Mouse (Mus musculus) forebrain, embryonic 10.5 days (tissue): ENCODE data around the gene Gzma. TPM values are rescaled to one million over a fixed set of nuclear protein-coding genes. Genes with fewer than 3 reads are reported as not detected.

Experiments
- polyA plus RNA-seq: library from polyadenylated mRNA; unstranded; fragments of >200 nt; fragmentation: Nextera tagmentation; extraction: Ambion mirVana; gene quantifications from 2 replicates; pipeline ENCODE4 v1.2.1, GENCODE M21; 2016

Gene Gzma
- polyA plus RNA-seq, 1 experiment from 2014 or later, result not detected

Other genes with a start within 250 kb of the Gzma start
- 99.4 and 104 TPM in 2 replicates for gene Mtrex, start 173.6 kb downstream of the Gzma start, polyA plus RNA-seq
- gene Dhx29, start 173.5 kb downstream of the Gzma start, polyA plus RNA-seq, result 29.0 and 30.0 TPM in 2 replicates
- 1.9 and 3.0 TPM in 2 replicates for gene Ccno, start 113.2 kb downstream of the Gzma start, polyA plus RNA-seq
- 1.3 and 2.0 TPM in 2 replicates for gene Mcidas, start 107.1 kb downstream of the Gzma start, polyA plus RNA-seq
- gene Cdc20b, start 65.9 kb downstream of the Gzma start, polyA plus RNA-seq, result 0.31 TPM in 1 of 2 replicates, not detected in the other
- 78.8 and 85.3 TPM in 2 replicates for gene Gpx8, start 54.6 kb downstream of the Gzma start, polyA plus RNA-seq
- 0.77 and 2.2 TPM in 2 replicates for gene Esm1, start 108.7 kb upstream of the Gzma start, polyA plus RNA-seq
- gene Gzmk, start 124.9 kb upstream of the Gzma start, polyA plus RNA-seq, result not detected in 2 replicates
- gene BC067074, start 192.2 kb upstream of the Gzma start, polyA plus RNA-seq, result 2.2 and 2.3 TPM in 2 replicates